Mouse (Mus musculus) left cerebral cortex, adult 9 months (tissue): ENCODE data around the gene Wdr17.

Source experiments
- DNase-seq, 2 experiments: peaks; one replicate each; pipeline ENCODE4 v3.0.0; 2022; ENCODE audit warnings: low spot score in 2 of 2

Gene Wdr17

DNA sequence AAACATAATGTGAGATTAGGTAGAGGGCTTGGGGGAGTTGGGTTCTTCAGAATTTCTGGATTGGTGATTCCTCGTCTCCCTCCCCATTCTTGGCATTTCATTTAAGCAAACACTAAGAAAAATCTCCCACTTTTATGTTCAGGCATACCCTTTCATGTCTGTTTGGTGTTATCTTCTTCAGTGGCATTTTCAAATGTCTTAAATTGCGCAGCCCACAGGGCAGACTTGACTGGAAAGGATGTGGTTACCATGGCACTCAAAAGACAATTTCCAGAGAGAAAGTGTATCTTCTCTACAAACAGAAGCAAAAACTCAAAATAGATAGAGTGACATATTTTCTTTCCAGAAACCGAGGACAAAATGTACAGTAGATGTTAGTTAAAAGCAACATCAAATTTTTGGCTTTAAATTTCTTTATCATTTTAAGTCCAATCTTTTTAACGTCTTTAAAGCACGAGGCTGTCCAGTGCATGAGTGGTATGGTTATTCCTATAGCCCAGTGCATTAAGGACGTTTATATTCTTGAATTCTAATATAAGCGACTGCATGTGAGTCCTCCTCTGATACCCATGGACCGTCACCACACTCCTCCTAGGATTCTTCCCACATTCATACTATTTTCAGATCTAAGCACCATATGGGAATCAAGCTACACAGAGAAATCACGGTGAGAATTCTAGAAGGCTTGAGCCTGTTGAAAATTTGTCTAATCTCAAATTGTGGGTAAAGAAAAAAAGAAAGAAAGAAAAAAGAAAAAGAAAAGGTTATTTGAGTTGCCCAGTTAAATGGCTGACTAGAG, at the start of gene Wdr17:
Gene Wdr17, minus strand, starts transcription at position 198 of the 799 bp plus-strand sequence.
- DNase-seq = peak; percentile 55 to 61

DNA sequence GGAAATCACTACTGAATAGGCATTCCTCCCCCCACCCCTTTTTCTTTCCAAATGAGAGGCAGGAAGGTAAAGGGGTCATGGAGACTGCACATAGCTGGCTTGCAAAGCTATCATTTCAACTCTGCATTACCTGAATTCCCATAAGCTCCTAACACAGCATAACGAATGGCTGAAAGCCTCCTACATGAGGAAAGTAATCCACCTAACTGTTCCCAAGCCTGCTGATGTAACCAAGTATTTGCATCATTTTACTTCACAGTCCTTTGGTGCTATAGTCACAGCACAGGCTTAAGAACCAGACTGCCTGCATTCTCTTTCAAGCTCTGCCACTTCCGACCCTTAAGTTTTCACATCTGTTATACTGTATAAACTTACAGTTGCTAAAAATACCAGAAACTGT, 45.3 kb upstream of the Wdr17 start:
- DNase-seq = no peak

DNA sequence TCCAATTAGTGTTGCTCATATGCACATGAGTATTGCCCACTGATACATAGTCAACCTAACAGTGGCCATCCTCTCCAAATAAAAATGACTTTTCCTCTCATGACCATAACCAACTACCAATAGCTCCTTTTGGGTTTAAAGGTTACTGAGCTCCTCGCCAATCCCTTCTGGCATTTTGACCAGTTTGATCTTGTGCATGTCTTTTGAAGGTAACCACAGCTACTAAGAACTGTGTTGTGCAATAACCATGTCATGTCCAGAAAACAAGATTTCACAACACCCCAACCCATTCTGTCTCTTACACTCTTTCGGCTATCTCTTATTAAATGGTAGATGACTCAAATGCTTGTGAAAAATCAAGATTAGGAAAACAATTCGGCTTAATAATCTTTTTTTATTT, 38.0 kb upstream of the Wdr17 start:
- DNase-seq = no peak

DNA sequence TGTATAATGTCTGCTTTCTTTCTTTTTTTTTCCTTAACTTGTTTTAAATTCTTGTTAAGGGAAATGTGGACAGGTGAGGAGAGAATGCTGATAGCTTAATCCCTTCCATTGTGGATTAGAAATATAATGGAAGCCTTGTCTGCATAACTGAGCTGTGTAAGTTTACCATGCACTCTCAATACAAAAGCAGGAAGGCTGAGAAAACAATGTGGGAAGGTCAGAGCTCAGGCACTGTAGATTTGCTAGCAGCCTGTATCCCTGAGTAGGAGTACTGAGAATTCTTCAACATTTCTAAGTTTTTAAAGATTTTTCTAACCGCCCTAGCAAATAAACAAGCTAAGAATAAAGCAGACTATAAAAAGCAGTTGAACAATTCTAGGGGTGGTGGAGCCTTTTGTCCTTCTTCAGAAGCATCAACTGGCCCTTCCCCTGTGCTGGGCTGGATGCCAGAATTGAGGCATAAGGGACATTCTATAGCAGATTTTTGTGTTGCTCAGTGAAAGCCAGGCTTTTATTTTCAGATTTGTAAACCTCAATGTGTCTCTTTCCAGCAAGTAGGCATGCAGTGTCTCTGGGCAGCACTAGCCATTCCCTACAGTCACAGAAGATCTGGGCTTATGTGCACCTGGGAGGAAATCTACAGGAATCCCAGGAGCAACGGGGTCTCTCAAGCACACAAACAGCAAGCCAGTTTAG, 35.3 kb upstream of the Wdr17 start:
- peak; percentile 14 to 41 for DNase-seq

DNA sequence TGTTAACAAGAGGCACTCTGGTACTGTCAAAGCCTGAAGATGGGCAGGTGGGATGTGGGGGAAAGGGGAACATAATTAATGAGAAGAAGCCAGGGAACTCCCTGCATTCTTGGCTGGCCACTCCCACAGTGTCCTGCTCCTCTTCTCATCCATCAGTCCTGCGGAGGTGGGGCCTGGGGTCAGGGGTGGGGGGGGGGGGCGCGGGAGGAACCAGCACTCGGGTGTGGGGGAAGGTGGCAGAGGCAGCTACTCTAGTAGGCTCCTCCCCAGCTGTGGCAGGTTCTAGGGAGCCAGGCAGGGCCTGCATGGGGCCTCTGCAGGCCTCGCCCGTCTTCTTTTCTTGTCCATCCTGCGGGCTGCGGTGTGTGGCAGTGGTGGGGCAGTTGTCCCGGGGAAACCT, 30.7 kb upstream of the Wdr17 start:
- no peak for DNase-seq

DNA sequence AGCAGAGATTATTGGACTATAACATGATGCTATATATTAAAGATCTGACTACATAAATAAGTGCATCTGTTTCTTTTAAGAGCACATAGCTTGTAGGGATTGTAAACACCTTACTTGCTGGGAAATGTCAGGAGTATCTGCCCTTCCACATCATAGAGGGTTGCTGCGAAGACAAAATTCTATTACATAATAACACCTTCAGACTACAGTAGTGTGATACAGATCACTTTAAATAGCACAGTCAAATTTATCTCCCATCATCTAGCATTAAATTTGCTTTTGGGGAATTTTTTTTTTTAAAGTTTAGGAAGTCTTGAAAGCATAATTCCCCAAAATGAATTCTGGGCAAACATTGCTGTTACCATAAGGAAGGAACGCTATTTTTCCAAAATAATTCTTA, 25.9 kb upstream of the Wdr17 start:
- no peak for DNase-seq

DNA sequence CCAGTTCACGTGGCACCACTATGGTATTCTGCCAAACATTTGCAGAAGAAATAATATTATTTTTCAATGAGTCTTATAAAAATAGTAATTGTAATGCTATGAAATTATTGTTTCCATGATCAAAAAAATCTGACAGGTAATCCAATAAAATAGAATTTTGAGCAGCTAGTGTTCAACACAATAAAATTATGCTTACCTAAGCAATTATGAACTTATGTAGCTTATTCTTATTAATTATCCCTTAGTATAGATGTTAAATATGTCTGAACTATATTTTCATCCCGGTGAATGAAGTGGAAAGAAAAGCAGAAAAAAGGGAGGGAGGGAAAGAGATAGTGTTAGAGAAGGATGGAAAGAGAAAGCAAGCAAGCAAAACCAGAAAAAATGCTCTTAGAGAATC, 12.5 kb upstream of the Wdr17 start:
- no peak for DNase-seq

DNA sequence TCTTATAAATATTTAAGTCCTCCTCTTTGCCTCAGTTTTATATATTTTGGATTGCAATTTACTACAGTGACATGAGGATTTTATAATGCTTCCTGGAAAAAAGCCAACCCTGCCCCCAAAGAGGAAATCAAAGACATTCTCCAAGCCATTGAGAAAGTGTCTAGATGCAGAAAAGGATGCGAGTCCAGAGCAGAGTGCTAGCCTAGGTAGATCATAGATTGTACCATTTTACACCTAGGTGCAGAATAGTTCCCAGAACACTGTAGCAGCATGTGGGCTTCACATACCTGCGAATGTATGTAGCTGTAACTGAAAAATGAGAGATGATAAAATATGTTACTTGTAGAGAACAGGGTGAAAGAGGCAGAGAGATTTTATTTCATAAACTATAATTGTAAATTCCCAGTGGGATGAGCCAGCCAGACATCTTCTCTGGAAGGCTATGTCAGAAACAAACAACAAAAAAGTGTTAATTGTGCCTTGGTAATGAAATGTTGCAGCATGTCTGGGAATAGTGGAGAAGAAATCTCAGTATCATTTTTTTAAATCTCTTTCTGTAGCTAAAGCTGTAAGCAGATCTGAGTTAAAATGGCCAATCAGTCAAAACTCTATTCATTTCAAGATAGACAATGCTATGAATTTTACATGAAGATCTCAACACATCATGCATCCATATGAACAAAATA, 7.8 kb upstream of the Wdr17 start:
- DNase-seq = no peak

DNA sequence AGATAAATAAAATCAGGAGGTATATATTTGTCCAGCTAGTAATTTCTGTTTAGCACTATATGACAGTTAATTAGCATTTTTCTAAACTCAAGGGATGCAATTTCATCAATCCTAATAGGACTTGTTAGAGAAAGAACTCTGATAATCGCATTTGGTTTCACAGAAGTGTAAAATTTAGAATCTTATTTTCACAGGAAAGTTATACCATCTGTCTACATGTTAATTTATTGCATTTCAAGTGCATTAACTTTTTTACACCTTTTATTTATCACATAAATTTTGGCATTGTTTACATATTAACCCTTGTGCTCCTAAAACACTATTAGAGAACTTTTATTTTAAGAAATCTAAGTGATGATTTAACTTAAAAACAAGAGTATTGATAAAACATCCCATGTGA, 7.2 kb upstream of the Wdr17 start:
- DNase-seq = no peak

DNA sequence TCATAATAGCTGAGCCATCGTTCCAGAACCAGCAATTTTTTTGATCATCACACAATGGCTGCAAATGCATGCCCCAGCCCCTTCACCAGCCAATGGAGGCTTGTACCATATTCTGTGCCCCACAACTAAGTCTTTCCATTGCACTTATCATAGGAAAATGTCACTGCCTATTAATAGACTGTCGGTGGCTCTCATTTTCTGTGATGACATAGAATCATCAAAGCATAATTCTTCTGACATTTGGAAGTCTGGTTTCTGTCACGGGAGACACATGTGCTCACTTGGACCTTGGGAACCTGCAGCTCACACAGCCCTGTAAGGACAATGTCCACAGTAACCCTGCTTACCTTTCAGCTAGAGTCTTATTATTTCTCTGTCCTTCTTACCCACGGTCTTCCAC, 424 bp downstream of the Wdr17 start:
- DNase-seq = no peak

DNA sequence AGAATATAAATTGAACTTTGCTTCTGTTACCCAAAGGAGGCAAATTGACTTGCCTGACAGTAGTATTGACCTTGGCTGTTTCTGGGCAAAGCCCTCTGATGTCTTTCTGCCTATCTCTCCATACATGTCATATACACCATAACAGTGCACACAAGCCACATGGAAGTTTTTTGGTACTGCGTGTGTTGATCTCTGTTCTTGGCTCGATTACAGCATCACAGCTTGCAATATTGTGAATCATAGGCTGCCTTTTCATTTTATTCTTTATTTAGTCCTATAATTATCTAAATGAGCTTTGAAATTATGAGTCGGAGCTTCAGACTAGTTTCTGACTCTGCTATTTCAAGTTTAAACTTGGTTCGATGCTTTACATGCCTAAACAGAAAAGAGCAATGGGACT, 10.5 kb downstream of the Wdr17 start:
- DNase-seq = no peak

DNA sequence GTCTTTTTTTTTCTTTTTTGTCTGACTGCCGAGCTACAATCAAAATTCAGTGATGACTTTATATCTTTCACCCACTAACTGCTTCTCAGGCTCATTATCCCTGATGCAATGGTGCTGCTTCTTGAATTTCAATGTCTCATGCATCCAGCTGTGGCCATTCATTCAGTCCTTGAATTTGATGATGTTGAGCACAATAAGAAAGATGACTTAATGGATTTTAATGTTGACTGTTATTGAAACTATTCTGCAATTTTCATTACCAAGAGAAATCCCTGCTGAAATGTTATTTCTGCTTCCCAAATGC, 22.3 kb downstream of the Wdr17 start:
- DNase-seq = no peak

DNA sequence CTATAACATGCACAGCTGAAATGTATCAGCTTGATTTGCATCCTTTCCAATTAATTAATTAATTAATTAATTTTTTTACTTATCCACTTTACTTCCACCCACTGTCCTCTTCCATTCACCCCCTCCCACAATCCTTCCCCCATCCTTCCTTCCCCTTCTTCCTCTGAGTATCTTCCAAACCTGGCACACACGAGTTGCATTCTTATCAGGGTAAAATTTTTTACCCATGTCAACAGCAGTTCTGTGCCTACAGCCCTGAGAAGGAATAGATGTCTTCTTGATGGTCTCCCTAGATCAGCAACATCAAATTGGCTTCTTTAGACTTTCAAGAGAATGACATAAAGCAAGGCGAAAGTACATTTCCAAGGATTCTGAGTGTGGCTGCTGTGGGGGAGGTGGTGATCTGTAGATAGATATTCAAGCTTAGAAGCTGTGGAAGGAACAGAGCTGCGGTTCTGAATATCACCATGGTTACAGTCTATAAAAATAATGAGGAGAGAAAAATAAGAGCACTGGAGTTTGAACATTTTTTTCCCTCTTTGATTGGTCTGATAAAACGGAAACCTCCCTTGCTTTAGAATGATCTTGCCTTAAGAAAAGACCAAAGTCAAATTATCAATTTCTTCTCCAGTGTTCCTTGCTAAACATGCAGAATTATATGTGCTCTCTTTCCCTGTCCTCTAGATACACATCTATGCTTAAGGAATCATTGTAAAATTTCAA, 22.8 kb downstream of the Wdr17 start:
- peak; percentile 75 to 77 for DNase-seq

DNA sequence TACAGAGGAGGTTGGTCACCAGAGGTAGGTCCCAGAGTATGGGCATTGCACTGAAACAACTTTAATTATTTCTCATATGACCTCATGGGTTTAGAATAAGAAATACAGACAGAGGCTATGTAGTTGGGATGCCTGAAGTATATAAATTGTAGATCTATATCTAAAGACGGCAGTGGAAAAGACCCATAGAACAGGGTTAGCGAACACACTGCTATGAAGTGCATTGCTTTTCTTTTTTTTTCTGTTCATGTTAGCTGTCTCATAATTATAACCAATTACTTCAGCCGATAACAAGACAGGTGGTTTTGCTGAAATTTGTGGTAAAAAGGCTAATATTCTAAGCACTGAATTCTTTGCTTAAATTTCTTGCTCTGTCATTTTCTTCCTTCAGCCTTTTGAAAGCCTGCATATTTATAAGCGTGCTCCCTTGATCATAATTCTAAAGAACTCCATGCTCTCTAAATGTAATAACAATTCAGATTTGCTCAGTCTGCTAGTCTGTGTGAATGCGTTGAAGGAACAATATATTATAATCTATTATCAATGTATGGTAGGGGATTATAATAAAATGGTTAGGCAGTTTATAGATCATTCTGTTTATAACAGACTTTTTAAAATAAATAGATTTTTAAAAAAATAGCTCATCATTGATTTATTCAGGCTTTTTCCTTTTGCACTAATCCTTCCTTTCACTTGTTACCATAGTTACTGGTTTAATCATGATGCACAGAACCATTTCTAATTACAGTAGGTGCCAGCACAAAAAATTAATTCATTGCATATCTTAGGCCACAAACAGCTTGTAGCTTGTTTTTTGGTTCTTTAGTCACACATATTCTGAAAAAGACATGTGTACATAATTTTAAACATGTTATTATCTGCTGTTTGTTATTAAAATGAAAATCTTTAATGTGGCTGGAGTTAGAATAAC, 50.7 kb downstream of the Wdr17 start:
- no peak for DNase-seq

DNA sequence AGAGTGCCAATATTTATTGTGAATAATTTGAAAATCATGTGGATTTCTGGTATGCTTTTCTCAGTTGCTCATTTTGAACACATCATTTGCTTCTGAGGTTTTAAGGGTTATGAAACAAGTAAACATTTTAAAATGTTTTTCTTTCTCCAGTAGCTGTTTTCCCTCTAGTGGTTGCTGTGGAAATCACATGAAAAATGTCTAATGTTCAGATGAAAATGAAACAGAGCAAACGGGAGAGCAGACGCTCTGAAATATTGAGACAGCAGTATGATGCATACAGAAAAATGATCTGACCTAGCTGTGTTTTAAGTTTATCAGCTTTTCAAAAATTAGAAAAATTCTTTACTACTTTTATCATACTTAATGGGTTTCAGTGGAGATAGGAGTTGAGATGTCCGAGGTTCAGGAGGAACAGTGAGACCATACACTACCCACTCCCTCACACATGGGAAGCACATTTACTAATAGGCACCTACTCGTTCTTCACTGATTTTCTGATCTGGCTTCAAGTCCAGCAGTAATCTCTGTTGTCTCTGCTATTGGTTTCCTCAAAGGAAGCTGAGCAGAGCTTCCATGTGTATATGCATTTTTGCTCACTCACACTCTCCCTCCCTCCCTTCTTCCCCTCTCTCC, 57.1 kb downstream of the Wdr17 start:
- peak; percentile 27 to 38 for DNase-seq

DNA sequence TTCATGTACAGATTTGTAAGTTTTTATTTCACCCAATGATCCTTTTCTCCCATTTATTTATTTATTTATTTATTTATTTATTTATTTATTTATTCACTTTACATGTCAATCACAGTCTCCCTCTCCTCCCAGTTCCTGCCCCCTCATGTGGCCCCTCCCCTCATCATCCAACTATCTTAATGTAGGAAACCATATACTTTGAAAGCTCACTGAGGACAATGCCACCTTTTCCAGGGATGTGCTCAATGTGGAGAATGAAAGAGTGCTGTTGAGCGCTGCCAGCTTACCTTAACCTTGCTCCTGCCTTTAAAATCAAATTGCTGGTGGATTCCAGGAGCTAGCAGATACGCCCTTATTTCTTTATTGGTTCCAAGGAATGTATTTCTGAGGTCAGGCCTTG, 59.0 kb downstream of the Wdr17 start:
- DNase-seq = no peak

DNA sequence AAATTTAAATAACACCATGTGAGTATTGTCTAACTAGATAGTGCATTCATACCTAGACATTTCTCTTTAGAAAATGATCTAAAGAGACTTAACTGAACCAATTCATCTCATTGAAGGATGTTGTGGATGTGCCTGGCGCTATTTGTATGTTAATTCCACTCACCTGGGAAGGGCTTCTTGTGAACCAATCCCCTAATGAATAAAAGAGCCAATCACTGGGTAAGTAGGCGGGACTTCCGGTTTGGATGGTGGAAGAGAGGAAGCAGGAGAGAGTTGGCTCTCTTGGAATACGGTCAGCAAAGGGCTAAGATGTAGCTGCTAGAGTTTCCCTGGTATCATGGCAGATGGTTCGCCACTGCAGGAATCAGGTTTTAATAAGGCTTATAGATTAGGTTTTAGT, 64.0 kb downstream of the Wdr17 start:
- DNase-seq = no peak

DNA sequence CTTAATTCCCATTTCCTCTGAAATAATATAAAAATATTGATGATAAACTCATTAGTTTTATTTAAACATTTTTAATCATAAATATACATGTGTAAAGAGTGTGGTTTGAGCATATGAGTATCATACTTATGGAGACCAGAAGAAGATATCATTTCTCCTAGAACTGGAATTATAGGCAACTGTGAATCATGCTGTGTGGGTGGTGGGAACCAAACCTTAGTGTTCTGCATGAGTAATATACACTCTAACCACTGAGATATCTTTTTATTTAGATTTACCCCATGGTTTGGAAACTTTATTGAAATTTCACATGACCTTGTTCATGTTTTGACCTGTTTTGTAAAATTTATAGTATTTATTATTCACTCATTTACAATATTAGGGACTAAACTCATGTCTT, 68.3 kb downstream of the Wdr17 start:
- DNase-seq = no peak

DNA sequence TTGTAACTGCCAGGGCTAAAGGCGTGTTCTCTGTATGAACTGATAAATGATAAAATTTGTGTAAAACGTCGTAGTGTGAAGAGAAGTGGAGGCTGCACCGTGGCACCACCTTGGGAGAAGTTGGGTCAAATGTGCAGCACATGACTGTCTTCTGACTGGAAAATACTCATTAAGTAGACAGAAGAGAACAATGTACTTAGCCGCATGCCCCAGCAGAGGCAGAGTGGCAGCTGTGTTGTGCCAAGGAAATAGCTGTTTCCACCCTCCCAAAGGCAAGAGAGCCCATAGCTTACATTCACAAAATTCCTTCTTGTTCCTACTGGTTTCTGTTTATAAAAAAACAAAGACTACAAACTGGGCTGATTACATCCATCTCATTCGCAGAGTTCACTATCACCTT, 78.8 kb downstream of the Wdr17 start:
- DNase-seq = no peak

DNA sequence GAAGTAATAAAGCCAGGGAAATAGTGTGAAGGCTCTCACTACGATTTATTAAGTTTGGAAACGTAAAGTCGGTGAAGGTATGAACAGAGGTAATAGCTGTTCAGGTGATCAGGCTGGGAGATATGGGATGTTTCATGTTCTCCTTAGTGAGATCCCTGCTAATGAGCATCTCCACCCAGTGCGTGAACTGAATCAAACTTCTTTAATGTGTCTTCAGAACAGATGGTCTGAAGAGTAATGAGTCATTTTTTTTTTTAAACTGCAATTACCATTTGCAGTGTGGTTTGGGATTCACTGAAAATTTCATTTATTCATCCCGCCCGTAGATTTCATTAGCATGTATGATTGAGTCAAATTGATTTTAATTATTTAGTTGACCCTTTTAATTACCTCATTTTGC, 80.8 kb downstream of the Wdr17 start:
- DNase-seq = no peak

DNA sequence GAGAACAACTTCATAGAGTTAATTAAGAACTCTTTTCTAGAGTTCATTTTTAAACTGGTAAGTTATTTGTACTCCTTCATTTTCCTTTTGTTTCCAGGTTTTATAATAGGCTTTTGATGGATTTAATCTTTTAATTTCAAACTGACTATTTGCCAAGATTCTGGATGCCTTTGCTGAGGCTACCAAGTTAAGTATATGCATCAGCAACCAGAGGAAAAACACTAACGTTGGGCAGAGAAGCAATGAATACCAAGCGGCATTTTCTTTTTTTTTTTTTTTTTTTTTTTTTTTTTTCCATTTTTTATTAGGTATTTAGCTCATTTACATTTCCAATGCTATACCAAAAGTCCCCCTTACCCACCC, 94.3 kb downstream of the Wdr17 start:
- DNase-seq = no peak
